Mouse (Mus musculus) CH12.LX (cell line): ENCODE results near the gene Notch1.

ENCODE experiments used
- CTCF ChIP-seq, 2 experiments: IDR thresholded peaks in 1 of 2; conservative IDR thresholded peaks in 1 of 2; 2 replicates each; pipeline ENCODE4 v1.5.1; 2011 to 2012; ENCODE audit warnings: low read depth in 2 of 2, low read length in 2 of 2, improper control_type of control experiment in 1 of 2, inconsistent platforms in 1 of 2, mild to moderate bottlenecking in 1 of 2, moderate library complexity in 1 of 2
- EP300 ChIP-seq: IDR thresholded peaks from 2 replicates; pipeline ENCODE4 v1.6.1; 2011; ENCODE audit warnings: low read length, improper control_type of control experiment
- MYC ChIP-seq: IDR thresholded peaks from 2 replicates; pipeline ENCODE4 v1.6.1; 2011; ENCODE audit warnings: low read depth, mild to moderate bottlenecking, improper control_type of control experiment, low read length
- SIN3A ChIP-seq: IDR thresholded peaks from 2 replicates; pipeline ENCODE4 v1.6.1; 2012; ENCODE audit warnings: low read length, improper control_type of control experiment, inconsistent platforms

DNA sequence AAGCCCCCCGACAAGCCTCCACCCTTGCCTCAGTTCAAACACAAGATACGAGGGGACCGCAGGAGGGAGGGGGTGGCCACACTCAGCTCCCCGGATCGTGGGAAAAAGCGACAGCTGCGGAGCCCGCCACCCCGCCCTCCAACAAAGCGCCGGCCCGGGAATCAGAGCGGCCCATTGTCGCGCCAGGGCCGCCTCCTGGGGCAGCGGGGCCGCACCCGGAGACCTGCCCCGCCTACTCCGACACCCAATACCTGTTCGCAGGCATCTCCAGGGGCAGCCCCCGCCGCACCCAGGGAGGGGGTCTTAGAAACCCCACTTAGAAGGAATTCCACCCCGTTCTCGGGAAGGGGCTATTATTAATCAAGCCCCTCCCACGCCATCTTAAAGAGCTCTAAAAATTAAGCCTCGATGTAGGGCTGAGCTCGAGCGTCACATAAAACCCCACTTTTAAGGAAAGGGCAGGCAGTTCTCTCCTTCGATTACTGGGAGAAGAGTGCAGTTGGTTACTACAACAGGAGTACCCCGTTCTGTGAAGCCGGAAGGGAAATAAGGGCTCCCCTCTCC, 14.1 kb downstream of the Notch1 start:
- TF ChIP-seq SIN3A, result no peak
- no peak for TF ChIP-seq CTCF (conservative IDR thresholded peaks at IDR 0.05 in 1 of 2, IDR thresholded peaks at IDR 0.05 in 1 of 2; ENCODE audit: low read depth in 2 of 2, low read length in 2 of 2)
- no peak for TF ChIP-seq EP300
- no peak for TF ChIP-seq MYC
